Mouse (Mus musculus) thymus, postnatal 10 days (tissue): ENCODE results near the gene Polr3g.
"Not testable (repeated sequence)": the region's sequence is repeated elsewhere in the genome, so short reads cannot be mapped to it uniquely, and the experiment has no call there.

Source experiments
- DNase-seq, 2 experiments: peaks; one replicate each; pipeline ENCODE4 v3.0.0; 2021; ENCODE audit warnings: low spot score in 2 of 2

The Polr3g gene

GRCm38 (mm10) chr13:81689587-81689986, 21.2 kb downstream of the Polr3g start:
- no peak for DNase-seq

GRCm38 (mm10) chr13:81684884-81685283, 25.9 kb downstream of the Polr3g start:
- no peak for DNase-seq

- no peak for DNase-seq
Measured at GRCm38 (mm10) chr13:81684258-81684657, 26.6 kb downstream of the Polr3g start.

- no peak for DNase-seq
Measured at GRCm38 (mm10) chr13:81683107-81683506, 27.7 kb downstream of the Polr3g start.

- DNase-seq: no peak
Measured at GRCm38 (mm10) chr13:81675333-81675732, 35.5 kb downstream of the Polr3g start.

- no peak for DNase-seq
Measured at GRCm38 (mm10) chr13:81667713-81668112, 43.1 kb downstream of the Polr3g start.

GRCm38 (mm10) chr13:81664331-81664698, 46.5 kb downstream of the Polr3g start:
- no peak for DNase-seq

GRCm38 (mm10) chr13:81663566-81664330, 47.1 kb downstream of the Polr3g start:
- no peak for DNase-seq

GRCm38 (mm10) chr13:81658053-81658752, 52.6 kb downstream of the Polr3g start:
- no peak for DNase-seq

GRCm38 (mm10) chr13:81657351-81658052, 53.3 kb downstream of the Polr3g start, which contains the start of gene Lysmd3:
Gene Lysmd3 (plus strand): TSS chr13:81657663.
- DNase-seq: peak; percentile 85 to 88

GRCm38 (mm10) chr13:81657008-81657350, 53.8 kb downstream of the Polr3g start:
- DNase-seq: no peak

- DNase-seq: no peak
Measured at GRCm38 (mm10) chr13:81656091-81656850, 54.5 kb downstream of the Polr3g start.

GRCm38 (mm10) chr13:81650382-81650781, 60.4 kb downstream of the Polr3g start:
- DNase-seq: not testable (repeated sequence)

- DNase-seq: no peak
Measured at GRCm38 (mm10) chr13:81646348-81646747, 64.5 kb downstream of the Polr3g start.

GRCm38 (mm10) chr13:81644047-81644565, 66.7 kb downstream of the Polr3g start:
- no peak for DNase-seq

- no peak for DNase-seq
Measured at GRCm38 (mm10) chr13:81642491-81643149, 68.2 kb downstream of the Polr3g start.

- DNase-seq: peak in 1 of 2 experiments; percentile 33
Measured at GRCm38 (mm10) chr13:81641289-81642045, 69.3 kb downstream of the Polr3g start.

GRCm38 (mm10) chr13:81640881-81641280, 69.9 kb downstream of the Polr3g start:
- no peak for DNase-seq

- DNase-seq: no peak
Measured at GRCm38 (mm10) chr13:81639624-81640023, 71.2 kb downstream of the Polr3g start.

- DNase-seq: no peak
Measured at GRCm38 (mm10) chr13:81632720-81633415, 77.9 kb downstream of the Polr3g start, which contains the start of gene Adgrv1. Gene Adgrv1 (minus strand): TSS chr13:81633154.
